Mouse (Mus musculus) liver (tissue): Measurements from ENCODE around the gene Pcdh15.

Experiments used
- DNase-seq: peaks from one replicate; pipeline ENCODE4 v3.0.0-alpha.2; 2020; ENCODE audit warnings: mixed read lengths

The Pcdh15 gene

GRCm38 (mm10) chr10:73098966-73099845 lies at the start of gene Pcdh15:
TSS of gene Pcdh15 (plus strand) at chr10:73099342.
- no peak for DNase-seq

GRCm38 (mm10) chr10:73052074-73052473 lies 47.1 kb upstream of the Pcdh15 start:
- no peak for DNase-seq

GRCm38 (mm10) chr10:73059726-73060230 lies 39.4 kb upstream of the Pcdh15 start:
- DNase-seq, result no peak

- DNase-seq, result no peak
Measured at GRCm38 (mm10) chr10:73086703-73087102, 12.4 kb upstream of the Pcdh15 start.

GRCm38 (mm10) chr10:73096531-73097135 lies 2.5 kb upstream of the Pcdh15 start:
- DNase-seq, result no peak

GRCm38 (mm10) chr10:73097176-73097575 lies 2.0 kb upstream of the Pcdh15 start:
- DNase-seq, result no peak

- peak; percentile 39 for DNase-seq
Measured at GRCm38 (mm10) chr10:73097979-73098378, 1.2 kb upstream of the Pcdh15 start.

- peak; percentile 14 for DNase-seq
Measured at GRCm38 (mm10) chr10:73099846-73100241, 702 bp downstream of the Pcdh15 start.

GRCm38 (mm10) chr10:73103383-73103994 lies 4.3 kb downstream of the Pcdh15 start:
- no peak for DNase-seq

- peak; percentile 18 for DNase-seq
Measured at GRCm38 (mm10) chr10:73105893-73106292, 6.8 kb downstream of the Pcdh15 start.

GRCm38 (mm10) chr10:73137985-73138384 lies 38.8 kb downstream of the Pcdh15 start:
- no peak for DNase-seq

GRCm38 (mm10) chr10:73147543-73147942 lies 48.4 kb downstream of the Pcdh15 start:
- DNase-seq, result no peak

- no peak for DNase-seq
Measured at GRCm38 (mm10) chr10:73147978-73148377, 48.8 kb downstream of the Pcdh15 start.

- DNase-seq, result no peak
Measured at GRCm38 (mm10) chr10:73154544-73154943, 55.4 kb downstream of the Pcdh15 start.

- no peak for DNase-seq
Measured at GRCm38 (mm10) chr10:73161757-73162156, 62.6 kb downstream of the Pcdh15 start.

GRCm38 (mm10) chr10:73216001-73216400 lies 116.9 kb downstream of the Pcdh15 start:
- DNase-seq, result no peak

GRCm38 (mm10) chr10:73242294-73242693 lies 143.2 kb downstream of the Pcdh15 start:
- no peak for DNase-seq

- DNase-seq, result no peak
Measured at GRCm38 (mm10) chr10:73280438-73280837, 181.3 kb downstream of the Pcdh15 start.

GRCm38 (mm10) chr10:73296456-73296855 lies 197.3 kb downstream of the Pcdh15 start:
- no peak for DNase-seq

- no peak for DNase-seq
Measured at GRCm38 (mm10) chr10:73301951-73302350, 202.8 kb downstream of the Pcdh15 start.

- DNase-seq, result no peak
Measured at GRCm38 (mm10) chr10:73306677-73307076, 207.5 kb downstream of the Pcdh15 start.

GRCm38 (mm10) chr10:73326861-73327260 lies 227.7 kb downstream of the Pcdh15 start:
- DNase-seq, result no peak

GRCm38 (mm10) chr10:73333426-73333825 lies 234.3 kb downstream of the Pcdh15 start:
- no peak for DNase-seq

- DNase-seq, result no peak
Measured at GRCm38 (mm10) chr10:73379001-73379400, 279.9 kb downstream of the Pcdh15 start.
